Mouse (Mus musculus): ENCODE results near the gene Dock1. TPM values are rescaled to one million over a fixed set of nuclear protein-coding genes. Genes with fewer than 3 reads are reported as not detected.

Gene Dock1
- total RNA-seq, 2 experiments from 2014 or later = 146 to 153 TPM

GRCm38 (mm10) chr7:135125296-135126065 is 455.0 kb downstream of the Dock1 start:
- no peak for DNase-seq (ENCODE audit: low spot score in 2 of 2)

DNA sequence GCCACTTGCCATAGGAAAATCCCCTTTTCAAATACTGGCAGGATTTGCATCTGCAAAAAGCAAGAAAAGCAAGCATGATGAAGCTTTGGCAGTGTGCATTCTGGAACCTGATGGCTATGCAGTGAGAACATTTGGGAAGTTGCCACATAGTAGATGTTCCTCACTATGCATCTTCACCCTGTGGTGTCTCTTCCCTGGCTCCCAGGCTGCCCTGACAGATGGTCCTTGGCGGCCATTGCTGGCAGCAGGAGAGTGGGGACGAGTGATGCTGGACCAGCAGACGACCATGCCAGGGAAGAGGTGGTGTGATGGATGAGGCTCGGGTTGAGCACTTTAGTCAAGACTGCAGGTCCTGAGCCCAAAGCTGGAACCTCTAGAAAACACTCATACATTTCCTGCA is 462.0 kb downstream of the Dock1 start:
- no peak for DNase-seq (ENCODE audit: low spot score in 2 of 2)

- no peak for DNase-seq (ENCODE audit: low spot score in 2 of 2)
These were observed 464.2 kb downstream of the Dock1 start for GRCm38 (mm10) chr7:135134619-135135018.

DNA sequence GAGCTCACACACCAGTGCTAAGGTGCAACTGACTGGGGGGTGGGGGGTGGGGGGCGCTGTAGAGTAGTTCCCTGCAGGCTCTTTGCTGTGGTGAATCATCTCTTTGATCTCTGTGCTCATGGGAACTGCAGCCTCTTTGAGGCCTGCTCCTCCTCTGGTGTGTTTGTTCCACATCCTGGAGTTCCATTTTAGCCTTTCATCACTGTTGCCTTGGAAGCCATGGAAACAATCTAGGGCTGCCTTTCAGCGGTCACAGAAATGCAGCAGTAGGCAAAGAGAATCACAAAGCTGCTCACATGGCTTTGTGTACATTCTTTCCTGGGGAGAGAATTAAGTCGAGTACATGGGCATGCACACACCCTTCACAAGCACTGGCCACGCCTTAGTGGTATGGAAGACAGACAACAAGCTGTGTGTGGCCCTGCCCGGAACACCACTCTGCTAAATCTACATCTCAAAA is 468.7 kb downstream of the Dock1 start:
- no peak for DNase-seq (ENCODE audit: low spot score in 2 of 2)

- no peak for DNase-seq (ENCODE audit: low spot score in 2 of 2)
These were observed 474.3 kb downstream of the Dock1 start for GRCm38 (mm10) chr7:135144731-135145130.

GRCm38 (mm10) chr7:135150926-135151325 is 480.5 kb downstream of the Dock1 start:
- no peak for DNase-seq (ENCODE audit: low spot score in 2 of 2)

DNA sequence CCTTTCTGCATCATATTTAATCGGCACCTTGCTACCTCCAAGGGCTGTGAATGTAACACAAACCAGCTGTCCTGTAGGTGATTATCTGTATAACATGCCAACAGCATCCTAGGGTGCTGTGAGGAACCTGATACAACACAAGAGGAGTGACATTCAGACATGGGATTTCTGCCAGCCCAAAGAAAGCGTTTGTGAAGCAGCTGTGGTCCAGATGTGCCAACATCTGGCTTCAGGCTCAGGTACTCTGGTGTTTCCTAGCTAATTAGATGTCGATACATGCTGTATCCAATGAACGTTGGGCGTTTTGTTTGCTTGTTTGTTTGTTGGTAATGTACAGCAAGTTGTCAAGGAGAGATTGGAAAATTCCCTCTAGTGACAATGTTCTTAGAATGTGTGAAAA is 487.1 kb downstream of the Dock1 start:
- no peak for DNase-seq (ENCODE audit: low spot score in 2 of 2)

DNA sequence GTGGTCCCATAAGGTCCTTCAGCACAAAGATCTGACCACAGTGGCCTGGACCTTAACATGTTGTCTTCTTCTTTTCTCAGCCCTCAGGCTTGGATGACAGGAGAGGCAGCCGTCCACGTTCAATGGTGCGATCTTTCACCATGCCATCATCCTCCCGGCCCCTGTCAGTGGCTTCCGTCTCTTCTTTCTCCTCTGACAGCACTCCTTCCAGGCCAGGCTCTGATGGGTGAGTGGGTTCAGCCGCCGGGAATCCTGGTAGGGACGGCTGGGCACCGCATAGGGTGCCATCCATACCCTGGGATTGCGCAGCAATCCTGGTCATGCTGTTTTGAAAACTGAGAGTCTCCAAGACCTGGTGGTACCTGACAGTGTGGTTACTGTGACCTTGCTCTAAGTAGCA is 487.9 kb downstream of the Dock1 start:
- no peak for DNase-seq (ENCODE audit: low spot score in 2 of 2)

DNA sequence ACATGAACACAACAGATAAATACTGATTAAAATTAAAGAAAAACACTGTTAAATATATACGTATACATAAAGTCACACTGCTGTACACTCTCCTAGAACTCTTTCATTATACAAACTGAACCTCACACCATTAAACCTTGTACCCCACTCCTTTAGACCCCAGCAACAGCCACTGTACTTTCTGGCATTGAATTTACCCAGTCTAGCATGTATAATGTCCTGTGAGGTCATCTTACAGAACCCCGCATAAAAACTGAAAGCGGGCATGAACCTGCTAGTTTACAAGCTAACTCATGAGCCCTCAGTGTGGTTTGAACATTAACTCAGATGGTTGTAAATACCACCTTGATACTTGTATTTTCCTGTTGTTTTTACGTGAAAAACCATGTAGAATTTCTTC is 489.2 kb downstream of the Dock1 start:
- DNase-seq (ENCODE audit: low spot score in 2 of 2) = no peak

DNA sequence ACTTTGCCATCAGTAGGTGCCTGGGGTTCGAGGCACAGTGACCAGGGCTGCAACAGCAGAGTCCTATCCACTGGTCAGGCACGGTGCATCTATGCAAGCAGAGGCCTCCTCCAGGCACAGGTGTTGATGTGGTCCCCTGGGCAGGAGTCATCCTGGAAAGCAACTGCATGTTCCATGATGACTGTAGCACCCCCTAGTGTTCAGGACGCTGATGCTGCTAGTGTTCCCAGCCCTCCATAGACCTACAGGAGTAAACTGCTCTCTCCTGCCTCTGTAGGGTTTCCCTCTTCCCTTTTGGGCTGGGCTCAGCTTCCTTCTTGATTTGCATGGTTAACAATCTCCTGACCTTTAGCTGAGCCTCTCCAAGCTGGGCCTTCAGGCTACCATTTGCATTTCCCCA is 494.7 kb downstream of the Dock1 start:
- peak in 1 of 2 experiments; percentile 36 for DNase-seq (ENCODE audit: low spot score in 2 of 2)

GRCm38 (mm10) chr7:135169936-135170335 is 499.5 kb downstream of the Dock1 start:
- DNase-seq (ENCODE audit: low spot score in 2 of 2) = no peak

DNA sequence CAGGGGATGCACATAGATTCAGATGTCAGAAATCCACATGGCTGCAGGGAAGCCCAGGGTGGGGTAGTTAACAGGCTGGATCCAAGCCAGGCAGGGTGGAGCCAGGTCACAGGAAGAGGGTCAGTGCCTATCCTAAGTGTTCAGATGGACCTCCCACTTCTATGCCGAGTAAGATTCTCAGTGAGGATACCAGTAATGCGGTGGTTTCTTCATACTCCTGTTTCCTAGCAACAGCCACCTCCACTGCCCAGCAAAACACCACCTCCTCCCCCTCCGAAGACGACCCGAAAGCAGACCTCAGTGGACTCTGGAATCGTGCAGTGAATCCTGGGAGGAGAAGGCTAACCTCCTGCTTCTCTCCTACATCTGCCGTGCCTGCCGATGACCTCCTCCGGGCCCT is 501.8 kb downstream of the Dock1 start:
- no peak for DNase-seq (ENCODE audit: low spot score in 2 of 2)

DNA sequence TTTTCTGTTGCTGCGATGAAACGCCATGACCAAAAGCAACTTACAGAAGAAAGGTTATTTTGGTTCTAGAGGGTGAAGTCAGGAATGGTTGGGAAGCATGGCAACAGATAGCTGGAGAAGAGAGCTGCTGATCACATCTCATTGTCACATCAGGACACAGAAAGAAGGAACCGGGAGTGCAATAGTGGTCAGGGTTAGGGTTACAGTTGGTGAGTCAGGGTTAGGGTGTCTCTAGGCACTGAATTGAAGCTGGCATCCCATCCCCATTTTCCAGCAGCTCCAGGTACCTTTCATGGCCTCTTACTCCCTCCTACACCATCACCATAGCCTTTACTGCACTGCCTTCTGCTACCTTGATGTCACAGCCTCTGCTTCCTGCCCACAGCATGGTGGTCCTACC is 523.7 kb downstream of the Dock1 start:
- DNase-seq (ENCODE audit: low spot score in 2 of 2) = no peak

DNA sequence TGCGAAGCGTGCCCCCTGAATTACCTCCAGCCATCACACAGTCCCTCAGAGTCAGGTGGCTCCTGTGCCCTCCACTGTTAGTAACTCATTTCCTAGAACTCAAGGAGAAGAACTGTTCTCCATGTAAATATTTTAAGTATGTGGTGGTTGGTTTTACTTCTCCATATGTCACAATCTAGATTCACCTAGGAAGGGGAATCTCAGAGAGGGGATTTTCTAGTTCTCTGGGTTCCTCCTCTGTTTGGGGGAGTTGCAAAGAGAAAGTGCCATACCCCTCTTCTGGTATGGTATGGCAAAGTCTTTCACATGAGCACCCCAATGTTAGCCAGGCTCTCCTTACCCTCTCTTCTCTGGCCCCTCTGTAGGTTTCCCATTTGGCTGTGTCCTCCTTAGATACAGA is 525.2 kb downstream of the Dock1 start:
- DNase-seq (ENCODE audit: low spot score in 2 of 2) = no peak

- DNase-seq (ENCODE audit: low spot score in 2 of 2) = no peak
These were observed 526.4 kb downstream of the Dock1 start for GRCm38 (mm10) chr7:135196828-135197227.

DNA sequence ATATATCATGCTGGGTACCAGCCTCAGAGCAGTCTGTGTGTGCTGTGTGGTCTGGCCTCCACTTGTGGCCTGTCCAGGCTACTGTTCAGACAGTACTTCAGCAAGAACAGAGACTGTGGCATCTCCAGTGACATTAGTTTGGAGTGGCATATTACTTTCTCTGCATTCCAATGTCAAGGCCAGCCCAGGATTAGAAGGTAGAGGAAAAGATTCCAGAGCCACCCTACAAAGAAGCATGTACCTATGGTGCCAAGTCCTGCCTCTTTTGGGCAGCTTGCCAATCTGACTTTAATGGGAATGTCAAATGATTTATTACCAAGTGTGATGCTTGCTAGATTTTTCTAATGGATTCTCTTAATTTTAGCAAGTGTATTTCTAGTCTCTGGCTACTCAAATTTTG is 533.5 kb downstream of the Dock1 start:
- DNase-seq (ENCODE audit: low spot score in 2 of 2) = no peak

- no peak for DNase-seq (ENCODE audit: low spot score in 2 of 2)
These were observed 534.7 kb downstream of the Dock1 start for GRCm38 (mm10) chr7:135205111-135205510.

DNA sequence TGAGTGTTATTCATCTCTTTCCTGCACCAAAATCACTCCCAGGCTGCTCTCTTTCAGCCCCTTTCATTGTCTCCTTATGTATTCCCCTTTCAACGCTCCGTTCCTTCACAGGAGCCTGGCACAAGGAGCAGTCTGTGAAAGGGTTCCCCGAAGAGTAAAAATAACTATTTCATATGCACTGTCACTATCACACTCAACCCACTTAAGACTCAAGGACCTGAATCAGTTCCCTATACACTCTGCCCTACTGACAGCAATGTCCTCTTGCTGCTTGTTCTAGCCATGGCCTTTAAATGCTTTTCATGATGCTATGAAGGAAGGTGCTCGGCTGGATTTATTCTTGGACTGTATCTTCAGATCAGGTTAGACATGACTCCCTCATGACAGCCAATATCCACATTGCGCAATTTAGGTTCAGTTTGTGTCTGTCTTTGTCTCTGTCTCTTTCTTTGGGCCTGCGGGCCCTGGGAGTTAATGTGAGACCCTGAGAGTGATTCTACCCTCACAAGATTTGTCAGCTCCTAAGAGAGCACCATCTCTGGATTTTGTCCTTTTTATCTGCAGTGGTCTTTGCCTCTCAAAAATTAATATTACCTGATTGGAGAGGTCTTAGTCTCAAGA is 538.6 kb downstream of the Dock1 start:
- no peak for DNase-seq (ENCODE audit: low spot score in 2 of 2)

DNA sequence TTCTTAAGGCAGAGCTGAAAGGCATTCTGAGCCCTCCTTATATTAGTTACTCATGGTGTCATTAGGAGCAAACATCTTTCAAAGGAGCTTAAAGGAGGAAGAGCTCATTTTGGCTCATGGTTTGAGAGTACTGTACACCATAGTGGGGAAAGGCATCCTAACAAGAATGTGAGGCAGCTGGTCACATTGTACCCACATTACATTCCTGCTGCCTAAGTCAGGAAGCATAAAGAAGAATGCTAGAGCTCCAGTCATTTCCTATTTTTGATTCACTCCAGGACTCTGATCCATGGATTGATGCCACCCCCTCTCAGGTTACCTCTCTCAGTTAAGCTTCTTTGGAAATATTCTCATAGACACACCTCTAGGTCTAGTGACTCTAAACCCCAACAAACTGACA is 539.8 kb downstream of the Dock1 start:
- no peak for DNase-seq (ENCODE audit: low spot score in 2 of 2)

GRCm38 (mm10) chr7:135210831-135211230 is 540.4 kb downstream of the Dock1 start:
- no peak for DNase-seq (ENCODE audit: low spot score in 2 of 2)

- DNase-seq (ENCODE audit: low spot score in 2 of 2) = peak in 1 of 2 experiments; percentile 36
These were observed 542.1 kb downstream of the Dock1 start for GRCm38 (mm10) chr7:135212505-135212904.

GRCm38 (mm10) chr7:135221475-135221874 is 551.0 kb downstream of the Dock1 start:
- no peak for DNase-seq (ENCODE audit: low spot score in 2 of 2)

Data from adrenal gland, postnatal 4 days (tissue).